Mouse (Mus musculus) myocyte (in vitro differentiated cells): ENCODE results near the gene Micu1. TPM values are rescaled to one million over a fixed set of nuclear protein-coding genes. Genes with fewer than 3 reads are reported as not detected.

Experiments used
- H3K27me3 ChIP-seq: one replicate; pipeline ENCODE4 v1.6.1; 2011; ENCODE audit not compliant: control insufficient read depth, insufficient read depth, insufficient read length
- H3K36me3 ChIP-seq: one replicate; pipeline ENCODE4 v1.6.1; 2011; ENCODE audit not compliant: control insufficient read depth, insufficient read depth
- H3K4me2 ChIP-seq: one replicate; pipeline ENCODE4 v1.6.1; 2011; ENCODE audit warnings: low read depth, control low read depth
- H3K4me3 ChIP-seq: one replicate; pipeline ENCODE4 v1.5.1; 2011; ENCODE audit warnings: mild to moderate bottlenecking, control low read depth, moderate library complexity
- H3K79me2 ChIP-seq: one replicate; pipeline ENCODE4 v1.6.1; 2011; ENCODE audit not compliant: control insufficient read depth, insufficient read depth
- H3ac ChIP-seq: one replicate; pipeline ENCODE4 v1.6.1; 2011; ENCODE audit not compliant: control insufficient read depth, insufficient read length
- CEBPB ChIP-seq: IDR thresholded peaks from 2 replicates; pipeline ENCODE4 v1.6.1; 2011; ENCODE audit warnings: mild to moderate bottlenecking, moderate library complexity; ENCODE audit not compliant: poor library complexity, insufficient read depth, severe bottlenecking
- E2F4 ChIP-seq: IDR thresholded peaks from one replicate; pipeline ENCODE4 v1.6.1; 2011; ENCODE audit warnings: mild to moderate bottlenecking, control low read depth, moderate library complexity; ENCODE audit not compliant: insufficient read depth
- MAX ChIP-seq: IDR thresholded peaks from one replicate; pipeline ENCODE4 v1.6.1; 2011; ENCODE audit warnings: low read depth, mild to moderate bottlenecking, control low read depth
- MYOD1 ChIP-seq, 3 experiments: IDR thresholded peaks; one replicate each; pipeline ENCODE4 v1.6.1; 2011; ENCODE audit warnings: control low read depth in 2 of 3, low read depth in 2 of 3, mild to moderate bottlenecking in 2 of 3, moderate library complexity in 1 of 3; ENCODE audit not compliant: insufficient read length in 2 of 3, control insufficient read depth in 1 of 3
- MYOG ChIP-seq, 3 experiments: IDR thresholded peaks; one replicate each; pipeline ENCODE4 v1.6.1; 2011; ENCODE audit warnings: control low read depth in 2 of 3, low read depth in 2 of 3, mild to moderate bottlenecking in 2 of 3; ENCODE audit not compliant: insufficient read length in 2 of 3, control insufficient read depth in 1 of 3, insufficient read depth in 1 of 3
- POLR2A ChIP-seq: IDR thresholded peaks from one replicate; pipeline ENCODE4 v1.6.1; 2011; ENCODE audit warnings: low read depth, mild to moderate bottlenecking, control low read depth, moderate library complexity; ENCODE audit not compliant: insufficient read length
- POLR2AphosphoS2 ChIP-seq: IDR thresholded peaks from one replicate; pipeline ENCODE4 v1.6.1; 2011; ENCODE audit warnings: low read depth, control low read depth; ENCODE audit not compliant: insufficient read length
- REST ChIP-seq: IDR thresholded peaks from one replicate; pipeline ENCODE4 v1.6.1; 2011; ENCODE audit warnings: mild to moderate bottlenecking, control low read depth, moderate library complexity; ENCODE audit not compliant: insufficient read depth, insufficient read length
- SRF ChIP-seq: IDR thresholded peaks from one replicate; pipeline ENCODE4 v1.6.1; 2011; ENCODE audit warnings: low read depth; ENCODE audit not compliant: control insufficient read depth, insufficient read length
- TCF12 ChIP-seq: IDR thresholded peaks from one replicate; pipeline ENCODE4 v1.6.1; 2011; ENCODE audit warnings: mild to moderate bottlenecking, control low read depth; ENCODE audit not compliant: poor library complexity, insufficient read depth, severe bottlenecking
- TCF3 ChIP-seq: IDR thresholded peaks from one replicate; pipeline ENCODE4 v1.6.1; 2011; ENCODE audit warnings: low read depth, control low read depth; ENCODE audit not compliant: insufficient read length
- USF1 ChIP-seq: IDR thresholded peaks from one replicate; pipeline ENCODE4 v1.6.1; 2011; ENCODE audit warnings: low read depth, mild to moderate bottlenecking, control low read depth, moderate library complexity
- polyA plus RNA-seq: library from polyadenylated mRNA; unstranded; fragments of >200 nt; fragmentation: generic; extraction: Trizol; gene quantifications from one replicate; pipeline ENCODE4 v1.2.1, GENCODE M21; 2012; ENCODE audit warnings: missing spikeins

Micu1 gene
- polyA plus RNA-seq, 1 experiment: 264 TPM

DNA sequence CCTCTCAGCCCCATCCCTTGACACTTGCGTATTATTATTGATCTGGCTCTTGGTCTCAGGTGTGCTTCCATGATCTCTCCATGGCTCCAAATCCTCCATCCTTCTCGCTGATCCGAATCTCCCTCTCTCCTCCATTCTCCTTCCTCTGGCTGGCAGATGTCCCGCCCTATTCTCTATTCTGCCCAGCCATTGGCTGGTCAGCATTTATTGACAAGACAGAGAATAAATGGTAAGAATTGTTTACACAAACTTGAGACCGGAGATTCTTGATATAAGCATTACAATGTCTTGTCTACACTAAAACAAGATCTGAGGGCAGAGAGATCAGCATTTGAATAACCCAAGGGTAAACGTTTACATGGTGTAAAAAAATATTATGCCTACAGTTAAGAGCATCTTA is 12.4 kb upstream of the Micu1 start:
- Histone ChIP-seq H3K36me3 (no peaks in the 10 kb centered on the region), H3ac (no peak overlapping the region), H3K4me2 (no peak overlapping the region), H3K4me3 (no peak overlapping the region), H3K79me2 (no peaks in the 10 kb centered on the region), H3K27me3 (no peaks in the 10 kb centered on the region)
- TF ChIP-seq USF1: no peak
- TF ChIP-seq E2F4: no peak
- TF ChIP-seq SRF: no peak
- TF ChIP-seq POLR2A: no peak
- no peak for TF ChIP-seq TCF3

DNA sequence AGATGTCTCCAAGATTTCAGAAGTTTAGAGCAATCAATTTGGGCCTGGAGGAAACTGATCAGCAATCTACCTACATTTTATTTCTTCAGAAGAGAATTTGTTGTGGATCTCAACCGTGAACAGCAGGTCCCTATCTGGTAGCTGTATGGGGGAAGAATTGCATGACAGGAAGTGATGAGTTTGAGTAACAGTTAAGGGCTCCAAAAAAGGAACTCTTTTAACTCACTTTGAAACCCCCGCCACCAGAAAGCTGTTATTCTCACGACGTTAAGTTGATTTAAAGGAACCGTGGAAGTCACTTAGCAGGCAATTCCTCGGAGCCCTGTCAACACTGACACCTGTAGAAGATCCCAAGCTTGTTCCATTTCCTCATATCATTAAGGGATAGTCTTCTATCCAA is 9.8 kb upstream of the Micu1 start:
- Histone ChIP-seq H3K27me3 (no peaks in the 10 kb centered on the region), H3K4me2 (no peak overlapping the region), H3K36me3 (no peaks in the 10 kb centered on the region), H3K4me3 (no peak overlapping the region), H3ac (no peak overlapping the region), H3K79me2 (no peaks in the 10 kb centered on the region)
- no peak for TF ChIP-seq MAX
- TF ChIP-seq E2F4: no peak
- no peak for TF ChIP-seq CEBPB
- no peak for TF ChIP-seq POLR2AphosphoS2
- no peak for TF ChIP-seq POLR2A
- no peak for TF ChIP-seq MYOG (IDR thresholded peaks at IDR 0.05; ENCODE audit: control insufficient read depth in 1 of 3, insufficient read depth in 1 of 3, insufficient read length in 2 of 3, low read depth in 2 of 3)
- no peak for TF ChIP-seq MYOD1 (IDR thresholded peaks at IDR 0.05; ENCODE audit: control insufficient read depth in 1 of 3, insufficient read length in 2 of 3, low read depth in 2 of 3)
- TF ChIP-seq TCF12: no peak
- no peak for TF ChIP-seq TCF3
- no peak for TF ChIP-seq SRF
- TF ChIP-seq REST: no peak
- no peak for TF ChIP-seq USF1

DNA sequence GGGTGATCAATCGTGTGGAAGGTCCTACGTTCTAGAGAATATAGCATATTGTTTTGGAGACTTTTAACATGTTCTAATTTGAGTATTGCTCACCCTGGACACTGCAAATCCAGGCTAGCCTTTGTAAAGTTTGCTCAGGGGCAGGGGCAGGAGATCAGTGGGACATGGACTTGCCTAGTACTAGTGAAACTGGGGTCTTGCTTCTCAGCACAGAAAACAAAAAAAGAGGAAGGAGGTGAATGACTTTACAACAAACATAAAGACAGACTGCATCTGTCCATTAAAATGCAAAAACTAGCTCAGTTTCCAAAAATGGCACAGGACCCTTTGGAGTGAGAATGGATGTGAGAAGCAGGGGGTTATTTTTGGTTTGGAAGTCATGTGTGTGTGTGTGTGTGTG is 8.2 kb upstream of the Micu1 start:
- TF ChIP-seq CEBPB: no peak
- no peak for TF ChIP-seq MAX
- no peak for TF ChIP-seq SRF
- no peak for TF ChIP-seq E2F4
- TF ChIP-seq TCF3: no peak
- TF ChIP-seq REST: no peak
- no peak for TF ChIP-seq POLR2AphosphoS2
- no peak for TF ChIP-seq POLR2A
- TF ChIP-seq MYOG (IDR thresholded peaks at IDR 0.05; ENCODE audit: control insufficient read depth in 1 of 3, insufficient read depth in 1 of 3, insufficient read length in 2 of 3, low read depth in 2 of 3): no peak
- TF ChIP-seq USF1: no peak
- TF ChIP-seq TCF12: no peak
- TF ChIP-seq MYOD1 (IDR thresholded peaks at IDR 0.05; ENCODE audit: control insufficient read depth in 1 of 3, insufficient read length in 2 of 3, low read depth in 2 of 3): no peak
- H3K79me2 ChIP-seq: no peaks in the 10 kb centered on the region
- H3K27me3 ChIP-seq: no peaks in the 10 kb centered on the region
- no peak overlapping the region for H3K4me2 ChIP-seq
- no peak overlapping the region for H3ac ChIP-seq
- H3K4me3 ChIP-seq: no peak overlapping the region
- no peaks in the 10 kb centered on the region for H3K36me3 ChIP-seq

- Histone ChIP-seq H3ac (no peak overlapping the region), H3K79me2 (peaks cover 16% of the 10 kb centered on the region)
- no peak for TF ChIP-seq SRF
- no peak for TF ChIP-seq MYOG (IDR thresholded peaks at IDR 0.05; ENCODE audit: control insufficient read depth in 1 of 3, insufficient read depth in 1 of 3, insufficient read length in 2 of 3, low read depth in 2 of 3)
- TF ChIP-seq E2F4: no peak
- no peak for TF ChIP-seq TCF12
- TF ChIP-seq REST: no peak
These were observed 2.8 kb upstream of the Micu1 start for GRCm38 (mm10) chr10:59699516-59699915.

GRCm38 (mm10) chr10:59701805-59702204 is 472 bp upstream of the Micu1 start:
- TF ChIP-seq REST (no peak), USF1 (no peak), SRF (no peak), E2F4 (no peak), MAX (no peak), TCF3 (no peak), CEBPB (no peak), MYOD1 (IDR thresholded peaks at IDR 0.05; ENCODE audit: control insufficient read depth in 1 of 3, insufficient read length in 2 of 3, low read depth in 2 of 3) (no peak), TCF12 (no peak), POLR2AphosphoS2 (no peak), MYOG (IDR thresholded peaks at IDR 0.05; ENCODE audit: control insufficient read depth in 1 of 3, insufficient read depth in 1 of 3, insufficient read length in 2 of 3, low read depth in 2 of 3) (no peak), POLR2A (no peak)
- Histone ChIP-seq H3K4me2 (peak overlapping the region; percentile 76), H3K79me2 (peaks cover 39% of the 10 kb centered on the region), H3K27me3 (no peaks in the 10 kb centered on the region), H3K4me3 (peak overlapping the region; percentile 62), H3K36me3 (no peaks in the 10 kb centered on the region), H3ac (no peak overlapping the region)

More at GRCm38 (mm10) chr10:59699516-59699915, 2.8 kb upstream of the Micu1 start:
- Histone ChIP-seq H3K4me3 (no peak overlapping the region), H3K27me3 (no peaks in the 10 kb centered on the region), H3K4me2 (no peak overlapping the region), H3K36me3 (no peaks in the 10 kb centered on the region)
